Mouse (Mus musculus): ENCODE data around the gene Smagp.

DNA sequence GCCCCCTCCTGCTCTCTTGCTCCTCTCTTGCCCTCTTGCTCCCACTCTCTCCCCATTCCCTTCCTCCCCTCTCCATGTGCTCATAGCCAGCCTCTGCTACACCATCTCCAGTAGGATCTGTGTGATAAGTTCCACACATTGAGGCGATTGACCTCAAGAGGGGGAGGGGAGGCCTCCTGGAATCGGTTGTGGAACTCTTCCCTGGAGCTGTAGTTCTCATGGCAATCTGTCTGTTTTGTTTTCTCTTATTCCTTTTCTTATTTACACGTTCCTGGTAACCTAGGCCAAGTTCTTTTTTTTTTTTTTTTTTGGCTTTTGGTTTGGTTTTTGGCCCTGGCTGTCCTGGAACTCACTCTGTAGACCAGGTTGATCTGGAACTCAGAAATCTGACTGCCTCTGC lies 35.1 kb downstream of the Smagp start:
- no peak for TF ChIP-seq EP300 (IDR thresholded peaks at IDR 0.05; ENCODE audit: insufficient read depth, low read depth, low read length)
- no peak for TF ChIP-seq POLR2A (IDR thresholded peaks at IDR 0.05; ENCODE audit: insufficient read depth, low read depth, low read length)
- no peak for TF ChIP-seq CTCF (IDR thresholded peaks at IDR 0.05)
